Comparison of ENCODE assay signal across 15 mouse cellular contexts in genomic region chr9:92694361-92695016, GRCm38 (mm10).
DNase-seq lines count a peak whose midpoint lies in the region; ATAC-seq lines count a peak whose summit lies in the region.
"Had no signal": no experiment of that assay in that cellular context is flagged by ENCODE, and none has a peak within 500 bp of the region (broad histone marks: within the 10 kb centered on the region; RNA-seq: fewer than 3 reads in every experiment).

No protein-coding gene starts in this region.

- no peak overlapping the region for H3K9ac ChIP-seq in embryonic facial prominence, embryonic 14.5 days (ENCODE audit: low read depth, low read length)
- H3K9ac ChIP-seq in kidney, embryonic 15.5 days, result no peak overlapping the region
- H3K9ac ChIP-seq in lung, embryonic 15.5 days, result no peak overlapping the region
- H3K9ac ChIP-seq: embryonic facial prominence, embryonic 12.5 days; forebrain, embryonic 12.5 days; liver, embryonic 12.5 days had no signal

- H3K36me3 ChIP-seq in embryonic facial prominence, embryonic 14.5 days (ENCODE audit: control insufficient read depth, insufficient read depth, low read length), result no peaks in the 10 kb centered on the region
- H3K36me3 ChIP-seq in embryonic facial prominence, embryonic 10.5 days (replicated peaks), result no peaks in the 10 kb centered on the region
- H3K36me3 ChIP-seq in kidney, embryonic 15.5 days, result no peaks in the 10 kb centered on the region
- no peaks in the 10 kb centered on the region for H3K36me3 ChIP-seq in lung, embryonic 15.5 days
- H3K36me3 ChIP-seq: embryonic facial prominence, embryonic 12.5 days; forebrain, embryonic 12.5 days; liver, embryonic 12.5 days had no signal

- no peak overlapping the region for H3K27ac ChIP-seq in embryonic facial prominence, embryonic 14.5 days (replicated peaks; ENCODE audit: low read depth, low read length)
- no peak overlapping the region for H3K27ac ChIP-seq in embryonic facial prominence, embryonic 10.5 days (replicated peaks)
- peak overlapping the region; percentile 63; the same call in 1 of the 2 replicates for H3K27ac ChIP-seq in kidney, embryonic 15.5 days
- no peak overlapping the region for H3K27ac ChIP-seq in lung, embryonic 15.5 days
- H3K27ac ChIP-seq: embryonic facial prominence, embryonic 12.5 days; forebrain, embryonic 12.5 days; gastrocnemius, adult 2 months; liver, embryonic 12.5 days had no signal

- ATAC-seq in embryonic facial prominence, embryonic 14.5 days (ENCODE audit: low read depth), result no peak
- ATAC-seq in kidney, embryonic 15.5 days (replicated peaks; ENCODE audit: low FRiP score), result peak; percentile 73
- ATAC-seq in lung, embryonic 15.5 days (ENCODE audit: borderline replicate concordance, extremely low read depth, low FRiP score, low TSS enrichment), result peak; percentile 65; the same call in 1 of the 2 replicates
- ATAC-seq: liver, embryonic 12.5 days had no signal

- peak; percentile 30 for DNase-seq in embryonic facial prominence, embryonic 14.5 days (ENCODE audit: low spot score)
- no peak for DNase-seq in embryonic facial prominence, embryonic 10.5 days (ENCODE audit: low spot score)
- no peak for DNase-seq in kidney, adult 18-20 months
- no peak for DNase-seq in lung, adult 18-20 months
- DNase-seq in lung, postnatal 10 days, result peak; percentile 28
- no peak for DNase-seq in Muller cell, postnatal 12 days (ENCODE audit: inconsistent ontology term)
- DNase-seq: cerebellum, postnatal 10 days; gastrocnemius, adult 2 months; kidney, postnatal 25 days had no signal

- WGBS in embryonic facial prominence, embryonic 14.5 days, result 68% methylated on average over 6 of the region's 6 CpGs
- 82% methylated on average over 6 of the region's 6 CpGs for WGBS in embryonic facial prominence, embryonic 10.5 days
- 41% methylated on average over 6 of the region's 6 CpGs for WGBS in kidney, embryonic 15.5 days
- 24% methylated on average over 6 of the region's 6 CpGs for WGBS in lung, embryonic 15.5 days

- no peaks in the 10 kb centered on the region for H3K9me3 ChIP-seq in embryonic facial prominence, embryonic 14.5 days (ENCODE audit: control insufficient read depth, low read length)
- no peaks in the 10 kb centered on the region for H3K9me3 ChIP-seq in embryonic facial prominence, embryonic 10.5 days
- H3K9me3 ChIP-seq in kidney, embryonic 15.5 days (replicated peaks), result no peaks in the 10 kb centered on the region
- H3K9me3 ChIP-seq in lung, embryonic 15.5 days, result no peaks in the 10 kb centered on the region
- H3K9me3 ChIP-seq: embryonic facial prominence, embryonic 12.5 days; forebrain, embryonic 12.5 days; liver, embryonic 12.5 days; megakaryocyte, embryonic 14.5 days had no signal

- H3K27me3 ChIP-seq in embryonic facial prominence, embryonic 14.5 days (replicated peaks; ENCODE audit: control insufficient read depth, insufficient read depth, low read length), result no peaks in the 10 kb centered on the region
- no peaks in the 10 kb centered on the region for H3K27me3 ChIP-seq in embryonic facial prominence, embryonic 10.5 days (replicated peaks; ENCODE audit: low read depth, poor library complexity, severe bottlenecking)
- no peaks in the 10 kb centered on the region for H3K27me3 ChIP-seq in kidney, embryonic 15.5 days
- H3K27me3 ChIP-seq in lung, embryonic 15.5 days, result no peaks in the 10 kb centered on the region
- H3K27me3 ChIP-seq: embryonic facial prominence, embryonic 12.5 days; forebrain, embryonic 12.5 days; liver, embryonic 12.5 days; megakaryocyte, embryonic 14.5 days had no signal

- no peak overlapping the region for H3K4me2 ChIP-seq in embryonic facial prominence, embryonic 14.5 days (ENCODE audit: low read depth, low read length)
- peak overlapping the region; percentile 39 for H3K4me2 ChIP-seq in kidney, embryonic 15.5 days
- H3K4me2 ChIP-seq in lung, embryonic 15.5 days, result 0 out of 2 replicates have a peak overlapping the region, but pooled peaks have one; percentile 1
- H3K4me2 ChIP-seq: embryonic facial prominence, embryonic 12.5 days; forebrain, embryonic 12.5 days; liver, embryonic 12.5 days had no signal

- no peak overlapping the region for H3K4me3 ChIP-seq in embryonic facial prominence, embryonic 14.5 days (ENCODE audit: low read depth, low read length)
- no peak overlapping the region for H3K4me3 ChIP-seq in embryonic facial prominence, embryonic 10.5 days
- H3K4me3 ChIP-seq in kidney, embryonic 15.5 days (replicated peaks), result no peak overlapping the region
- H3K4me3 ChIP-seq in lung, embryonic 15.5 days, result no peak overlapping the region
- H3K4me3 ChIP-seq: embryonic facial prominence, embryonic 12.5 days; forebrain, embryonic 12.5 days; gastrocnemius, adult 2 months; liver, embryonic 12.5 days; megakaryocyte, embryonic 14.5 days had no signal

- no peaks in the 10 kb centered on the region for H3K4me1 ChIP-seq in embryonic facial prominence, embryonic 14.5 days (ENCODE audit: control insufficient read depth, insufficient read depth, low read length)
- no peaks in the 10 kb centered on the region for H3K4me1 ChIP-seq in embryonic facial prominence, embryonic 10.5 days
- H3K4me1 ChIP-seq in kidney, embryonic 15.5 days, result peaks cover 4% of the 10 kb centered on the region; the same call in 1 of the 2 replicates
- 0 out of 2 replicates have a peak, but pooled peaks cover 3% of the 10 kb centered on the region for H3K4me1 ChIP-seq in lung, embryonic 15.5 days
- H3K4me1 ChIP-seq: embryonic facial prominence, embryonic 12.5 days; forebrain, embryonic 12.5 days; liver, embryonic 12.5 days; megakaryocyte, embryonic 14.5 days had no signal

Comparison
In these comparisons a context has a peak if more than half of its experiments do, and no peak if none do; other contexts are left out.
1. DNase-seq: peak in embryonic facial prominence, embryonic 14.5 days (single experiment) and lung, postnatal 10 days (single experiment); none in embryonic facial prominence, embryonic 10.5 days (single experiment), kidney, adult 18-20 months (single experiment), lung, adult 18-20 months (0 of 2) and Muller cell, postnatal 12 days (single experiment).